Mouse (Mus musculus) megakaryocyte, embryonic 14.5 days (primary cell): Measurements from ENCODE around the gene Arl6. TPM values are rescaled to one million over a fixed set of nuclear protein-coding genes. Genes with fewer than 3 reads are reported as not detected.

ENCODE experiments used
- H3K27me3 ChIP-seq: replicated peaks from 2 replicates; pipeline ENCODE3; 2012; ENCODE audit warnings: inconsistent platforms
- H3K36me3 ChIP-seq: replicated peaks from 2 replicates; pipeline ENCODE3; 2012; ENCODE audit warnings: low read length, inconsistent platforms, mixed read lengths
- H3K4me1 ChIP-seq: 2 replicates; pipeline ENCODE4 v1.6.1; 2012; ENCODE audit warnings: inconsistent platforms
- H3K4me3 ChIP-seq: replicated peaks from 2 replicates; pipeline ENCODE3; 2012; ENCODE audit warnings: moderate library complexity, mild to moderate bottlenecking, inconsistent platforms
- H3K9me3 ChIP-seq: 2 replicates; pipeline ENCODE4 v1.6.1; 2012; ENCODE audit warnings: inconsistent platforms
- FLI1 ChIP-seq: IDR thresholded peaks from 2 replicates; pipeline ENCODE4 v1.6.1; 2012; ENCODE audit warnings: low read length, inconsistent platforms, mixed read lengths
- GATA1 ChIP-seq: IDR thresholded peaks from 3 replicates; pipeline ENCODE4 v1.6.1; 2012; ENCODE audit warnings: mixed read lengths, low read length, inconsistent platforms, borderline replicate concordance
- polyA plus RNA-seq: library from polyadenylated mRNA; stranded (reverse); fragments of >175 nt; gene quantifications from 2 replicates; pipeline ENCODE4 v1.2.3, GENCODE M21; 2012; ENCODE audit warnings: low replicate concordance; ENCODE audit not compliant: insufficient read depth

The Arl6 gene
- polyA plus RNA-seq, 1 experiment = 2.2 TPM

DNA sequence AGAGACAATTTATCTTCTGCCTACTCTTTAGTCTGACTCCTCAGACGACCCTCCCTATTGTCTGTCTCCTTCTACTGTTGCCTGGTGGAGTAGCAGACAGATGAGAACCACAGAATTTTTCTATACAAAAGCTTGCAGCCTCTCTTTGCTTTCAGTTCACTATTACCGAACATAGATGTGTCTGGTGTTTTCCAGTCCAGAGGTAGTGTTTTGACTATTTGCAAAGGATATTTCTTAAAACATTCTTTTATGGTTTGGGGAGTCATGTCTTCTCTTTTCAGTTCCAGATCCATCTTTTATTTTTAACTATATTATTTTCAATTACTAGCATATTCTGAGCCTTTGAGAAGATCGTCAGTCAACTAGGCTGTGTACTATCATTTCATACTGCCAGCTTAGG lies 23.5 kb downstream of the Arl6 start:
- Histone ChIP-seq H3K9me3 (peaks cover 3% of the 10 kb centered on the region; the same call in 1 of the 2 replicates), H3K27me3 (no peaks in the 10 kb centered on the region), H3K4me3 (no peak overlapping the region), H3K36me3 (no peaks in the 10 kb centered on the region), H3K4me1 (no peaks in the 10 kb centered on the region)
- TF ChIP-seq GATA1 (no peak), FLI1 (no peak)

DNA sequence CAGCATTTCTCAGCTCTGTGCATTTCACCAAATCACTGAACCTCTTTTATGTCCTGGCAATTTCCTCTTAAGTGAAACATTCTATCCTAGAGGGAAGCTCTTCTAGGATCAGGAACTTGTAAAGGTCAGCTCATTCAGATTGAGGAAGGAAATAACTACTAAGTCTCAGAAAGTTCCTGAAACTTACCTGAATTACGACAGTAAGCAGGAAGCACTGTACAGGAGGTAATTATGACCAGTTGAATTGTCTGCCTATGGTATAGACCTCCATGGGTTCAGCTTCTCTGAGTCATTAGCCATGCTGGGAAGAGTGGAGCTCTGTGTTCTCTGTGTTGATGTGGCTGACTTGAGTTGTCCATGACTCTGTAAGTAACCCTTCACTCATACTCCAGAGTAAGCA lies 28.4 kb downstream of the Arl6 start:
- Histone ChIP-seq H3K4me3 (no peak overlapping the region), H3K27me3 (peaks cover 1% of the 10 kb centered on the region), H3K36me3 (no peaks in the 10 kb centered on the region), H3K4me1 (no peaks in the 10 kb centered on the region), H3K9me3 (peaks cover 3% of the 10 kb centered on the region; the same call in 1 of the 2 replicates)
- no peak for TF ChIP-seq FLI1
- no peak for TF ChIP-seq GATA1

DNA sequence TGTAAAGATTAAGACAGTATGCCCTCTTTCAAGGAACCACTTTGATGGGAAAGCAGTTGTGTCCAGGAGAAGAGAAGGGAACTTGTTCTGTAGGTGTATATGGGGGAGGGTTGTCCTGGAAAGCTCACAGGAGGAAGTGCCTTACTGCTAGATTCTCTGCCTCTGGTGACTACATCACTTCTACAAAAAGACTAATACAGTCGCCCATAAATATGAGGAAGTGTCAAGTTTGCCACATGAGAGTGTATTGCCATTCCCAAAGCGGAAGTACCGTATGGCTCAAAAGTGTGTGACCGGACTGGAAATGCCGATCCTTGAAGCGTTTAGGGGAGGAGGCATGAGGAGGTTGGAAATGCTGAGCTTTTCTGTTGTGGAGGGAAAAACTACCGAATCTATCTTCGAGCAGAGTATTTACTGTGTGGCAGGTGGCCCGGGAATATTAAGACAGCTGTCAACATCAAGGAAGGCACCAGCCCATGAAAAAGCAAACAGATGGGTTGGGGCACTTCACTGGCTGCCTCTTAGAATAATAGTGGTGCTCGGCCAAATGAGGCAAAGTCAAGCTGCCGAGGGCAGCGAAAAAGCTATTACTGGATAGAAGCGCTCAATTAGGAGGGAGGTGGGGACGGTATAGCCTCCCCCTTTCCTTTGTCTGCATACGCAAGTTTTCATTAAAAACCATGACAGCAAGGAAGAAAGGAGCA lies 35.0 kb downstream of the Arl6 start:
- Histone ChIP-seq H3K27me3 (peaks cover 33% of the 10 kb centered on the region), H3K9me3 (no peaks in the 10 kb centered on the region), H3K4me3 (no peak overlapping the region), H3K36me3 (no peaks in the 10 kb centered on the region), H3K4me1 (peaks cover 12% of the 10 kb centered on the region)
- no peak for TF ChIP-seq GATA1
- TF ChIP-seq FLI1 = no peak

DNA sequence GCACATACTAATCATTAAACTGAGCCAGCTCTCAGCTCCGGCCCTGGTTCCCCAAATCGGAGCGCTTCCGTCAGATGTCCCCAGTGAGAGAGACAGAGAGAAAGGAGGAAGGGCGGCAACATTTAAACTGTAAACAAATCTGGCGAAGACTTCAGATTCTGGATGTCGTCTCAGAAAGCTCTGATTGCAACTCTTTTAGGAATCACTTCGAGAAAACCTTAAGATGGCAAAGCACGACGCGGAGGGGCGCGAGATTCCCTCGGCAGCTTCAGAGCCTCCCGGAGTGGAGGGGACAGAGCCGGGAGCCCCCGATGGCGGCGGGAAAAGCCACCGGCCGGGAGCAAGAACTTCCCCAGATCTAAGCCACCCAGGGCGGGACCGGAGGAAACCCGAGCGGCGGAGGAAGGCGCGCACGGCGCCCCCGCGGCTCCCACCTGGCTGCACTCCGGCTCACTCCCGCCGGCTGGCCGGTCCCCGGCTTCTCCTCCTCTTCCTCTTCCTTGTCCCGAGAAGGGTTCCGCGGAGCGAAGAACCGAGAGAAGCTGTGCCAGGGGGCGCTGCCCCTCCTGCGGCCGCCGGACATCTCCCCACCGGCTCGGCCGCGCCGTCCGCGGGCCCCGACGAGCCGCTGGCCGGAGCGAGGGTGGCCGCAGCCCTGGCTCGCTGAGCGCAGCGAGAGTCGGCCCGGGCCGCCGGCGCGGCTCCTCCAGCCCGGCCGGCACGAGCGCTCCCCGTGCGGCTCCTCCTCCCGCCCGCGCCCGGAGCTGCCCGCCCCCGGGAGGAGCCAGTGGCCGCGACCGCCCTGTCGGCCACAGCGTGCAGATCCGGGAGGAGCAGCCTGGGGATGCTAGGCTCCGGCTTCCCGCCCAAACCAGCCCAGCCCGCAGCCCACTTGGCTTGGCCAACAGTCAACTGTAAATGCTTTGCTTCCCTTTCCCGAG lies 38.6 kb downstream of the Arl6 start, which contains the start of gene Crybg3:
TSS of gene Crybg3 (minus strand) at position 669 of the 941 bp plus-strand sequence.
- Histone ChIP-seq H3K4me3 (peak within 1 kb of the TSS; percentile 90), H3K27me3 (peaks cover 34% of the 10 kb centered on the region), H3K36me3 (no peaks in the 10 kb centered on the region), H3K4me1 (peaks cover 12% of the 10 kb centered on the region), H3K9me3 (no peaks in the 10 kb centered on the region)
- TF ChIP-seq GATA1 (no peak), FLI1 (no peak)

DNA sequence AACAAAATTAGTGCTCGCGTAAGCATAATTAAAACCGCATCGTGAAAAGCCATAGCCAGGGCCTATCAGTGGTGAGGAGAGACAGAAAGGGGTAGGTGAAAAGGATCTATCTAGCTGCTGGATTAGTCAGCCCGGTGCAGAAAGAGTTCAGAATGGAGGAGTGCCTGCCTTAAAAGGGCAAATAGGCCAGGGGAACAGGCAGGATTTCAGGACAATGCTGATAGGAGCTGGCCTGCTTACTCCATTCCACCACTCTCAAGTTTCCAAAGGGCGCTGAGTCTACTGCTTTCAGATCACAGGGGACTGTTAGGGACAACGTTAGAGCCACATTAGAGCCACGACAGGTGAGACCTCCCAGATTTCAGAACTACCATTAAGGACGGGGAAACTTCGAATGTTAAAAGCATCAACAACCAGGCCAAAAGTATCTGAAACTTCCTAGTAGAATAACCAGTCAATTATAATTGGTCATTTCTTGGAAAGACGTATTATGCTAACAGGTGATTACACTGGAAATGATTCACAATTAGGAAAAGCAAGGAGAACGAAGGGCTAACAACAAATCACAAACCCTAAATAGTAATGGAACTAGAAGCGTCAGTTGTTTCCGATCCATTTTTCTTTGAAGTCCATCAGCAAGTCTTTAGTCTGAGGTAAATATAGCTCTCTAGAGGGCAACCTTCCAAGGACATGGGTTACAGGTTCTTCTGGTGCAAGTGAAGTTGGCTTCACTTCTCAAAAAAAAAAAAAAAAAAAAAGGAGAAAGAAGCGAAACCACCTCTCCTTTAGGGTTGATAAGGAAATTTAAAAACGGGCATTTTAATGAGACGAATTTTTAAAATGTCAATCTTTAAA lies 39.6 kb downstream of the Arl6 start:
- TF ChIP-seq FLI1 (no peak), GATA1 (no peak)
- peaks cover 12% of the 10 kb centered on the region for H3K4me1 ChIP-seq
- H3K4me3 ChIP-seq = peak overlapping the region; percentile 90
- no peaks in the 10 kb centered on the region for H3K9me3 ChIP-seq
- H3K36me3 ChIP-seq = no peaks in the 10 kb centered on the region
- peaks cover 34% of the 10 kb centered on the region for H3K27me3 ChIP-seq

DNA sequence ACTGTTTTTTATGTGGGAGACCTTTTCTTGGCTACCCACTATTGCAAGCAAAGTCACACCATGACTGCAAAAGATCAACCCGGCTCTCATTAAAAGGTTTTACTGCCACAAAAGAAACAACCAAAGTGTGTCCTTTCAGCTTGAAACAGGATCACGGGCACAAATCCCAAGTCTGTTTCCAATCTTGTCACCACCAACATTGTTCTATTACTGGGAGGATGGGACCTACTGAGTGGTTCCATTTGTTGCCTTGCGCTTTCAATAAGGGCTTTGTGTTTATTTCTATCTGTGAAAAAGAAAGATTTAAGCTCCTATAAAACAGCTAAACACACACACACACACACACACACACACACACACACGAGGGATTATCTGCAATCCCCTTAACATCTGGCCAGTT lies 40.2 kb downstream of the Arl6 start:
- no peak overlapping the region for H3K4me3 ChIP-seq
- H3K27me3 ChIP-seq = peaks cover 34% of the 10 kb centered on the region
- H3K4me1 ChIP-seq = peaks cover 12% of the 10 kb centered on the region
- H3K9me3 ChIP-seq = peaks cover under 1% of the 10 kb centered on the region; the same call in 1 of the 2 replicates
- H3K36me3 ChIP-seq = no peaks in the 10 kb centered on the region
- TF ChIP-seq GATA1 = no peak
- TF ChIP-seq FLI1 = no peak

DNA sequence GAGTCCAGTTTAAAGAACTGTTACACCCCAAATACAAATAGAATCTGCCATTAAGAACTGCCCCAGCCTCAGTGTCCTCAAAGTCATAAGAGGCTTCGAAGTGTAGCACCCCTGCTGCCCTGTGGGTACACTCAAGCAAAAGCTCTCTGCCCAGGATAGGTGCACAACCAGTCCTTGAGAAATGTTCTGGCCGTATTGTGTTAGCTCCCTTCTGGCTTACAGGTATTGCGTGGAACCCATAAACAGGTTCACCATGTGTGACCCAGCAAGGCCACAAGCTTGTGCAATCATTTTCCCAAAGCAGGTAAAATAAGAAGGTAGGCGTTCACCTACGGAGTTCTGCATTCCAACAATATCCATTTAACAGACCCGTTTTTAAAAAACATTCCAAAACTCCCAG lies 41.9 kb downstream of the Arl6 start:
- peaks cover 7% of the 10 kb centered on the region; the same call in 1 of the 2 replicates for H3K9me3 ChIP-seq
- TF ChIP-seq FLI1 = no peak
- no peak for TF ChIP-seq GATA1
- no peaks in the 10 kb centered on the region for H3K36me3 ChIP-seq
- no peak overlapping the region for H3K4me3 ChIP-seq
- H3K27me3 ChIP-seq = peaks cover 29% of the 10 kb centered on the region
- H3K4me1 ChIP-seq = peaks cover 12% of the 10 kb centered on the region

DNA sequence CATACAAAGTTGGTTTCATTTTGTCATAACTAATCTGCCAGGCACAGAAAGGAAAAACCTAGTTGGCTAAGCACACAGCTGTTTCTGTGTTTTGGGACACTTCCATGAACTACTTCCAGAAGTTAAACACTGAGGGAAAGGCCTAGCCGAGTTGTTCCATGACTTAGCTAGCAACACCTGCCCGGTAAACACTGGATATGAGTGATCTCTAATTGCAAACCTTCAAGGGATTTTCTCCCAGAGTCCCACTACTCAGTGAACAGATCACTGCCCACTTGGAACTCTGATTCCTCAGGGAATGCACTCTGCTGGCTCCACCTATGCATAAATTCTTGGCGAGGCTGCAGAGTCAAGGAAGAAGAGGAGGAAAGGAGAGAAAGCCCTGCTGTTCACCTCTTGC lies 44.5 kb downstream of the Arl6 start:
- Histone ChIP-seq H3K36me3 (no peaks in the 10 kb centered on the region), H3K27me3 (peaks cover 7% of the 10 kb centered on the region), H3K9me3 (peaks cover 7% of the 10 kb centered on the region; the same call in 1 of the 2 replicates), H3K4me1 (no peaks in the 10 kb centered on the region), H3K4me3 (no peak overlapping the region)
- no peak for TF ChIP-seq FLI1
- no peak for TF ChIP-seq GATA1

DNA sequence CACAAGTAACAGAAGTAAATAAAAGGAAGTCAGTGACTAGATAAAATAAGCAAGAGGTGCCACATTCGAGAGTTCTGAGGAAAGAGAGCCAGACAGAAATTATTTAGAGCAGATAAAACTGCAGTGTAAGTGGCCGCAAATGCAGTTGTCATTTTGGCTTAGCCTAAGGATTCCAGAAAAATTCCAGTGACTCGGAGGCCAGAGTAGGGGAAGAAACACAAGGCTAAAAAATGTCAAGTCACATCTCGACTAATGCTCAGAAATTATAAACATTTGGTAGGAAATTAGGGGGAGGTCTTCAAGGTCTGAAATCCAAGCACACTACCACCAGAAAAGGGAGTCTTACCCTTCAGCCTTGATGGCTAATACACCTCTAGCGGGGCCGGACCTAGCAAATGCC lies 48.4 kb downstream of the Arl6 start:
- Histone ChIP-seq H3K4me1 (no peaks in the 10 kb centered on the region), H3K36me3 (no peaks in the 10 kb centered on the region), H3K4me3 (no peak overlapping the region), H3K27me3 (no peaks in the 10 kb centered on the region), H3K9me3 (peaks cover 23% of the 10 kb centered on the region)
- no peak for TF ChIP-seq FLI1
